Mouse (Mus musculus) liver, embryonic 11.5 days (tissue): ENCODE measurements at regions not wholly inside any gene's neighbourhood (a gene's known extent, or its start where the extent isn't known, plus 50 kb on each side); places are given as distances from the start of the nearest gene placed in this dataset.
"Not testable (repeated sequence)": the region's sequence is repeated elsewhere in the genome, so short reads cannot be mapped to it uniquely, and the experiment has no call there.

Source experiments
- ATAC-seq: fragments of 200-750 bp; cut with Nextera tagmentation; replicated peaks from 2 replicates; pipeline ENCODE4 v1.8.0; 2017; ENCODE audit warnings: moderate number of reproducible peaks, mild to moderate bottlenecking, moderate TSS enrichment, moderate library complexity; ENCODE audit not compliant: low FRiP score
- DNase-seq: peaks from one replicate; pipeline ENCODE4 v3.0.0-alpha.2; 2017; ENCODE audit warnings: low spot score
- H3K27ac ChIP-seq: fragments of 300-500 bp; sonication (generic); 2 replicates; pipeline ENCODE4 v1.5.1; 2014; ENCODE audit warnings: mild to moderate bottlenecking, low read depth, low read length, control low read depth
- H3K27me3 ChIP-seq: fragments of 300-500 bp; sonication (generic); replicated peaks from 2 replicates; pipeline ENCODE4 v1.6.1; 2014; ENCODE audit warnings: low read length, mixed read lengths; ENCODE audit not compliant: control insufficient read depth, insufficient read depth
- H3K36me3 ChIP-seq: fragments of 300-500 bp; sonication (generic); 2 replicates; pipeline ENCODE4 v1.6.1; 2014; ENCODE audit warnings: mild to moderate bottlenecking, low read length, moderate library complexity, mixed read lengths; ENCODE audit not compliant: control insufficient read depth, insufficient read depth
- H3K4me1 ChIP-seq: fragments of 300-500 bp; sonication (generic); replicated peaks from 2 replicates; pipeline ENCODE4 v1.6.1; 2014; ENCODE audit warnings: low read length, mixed read lengths; ENCODE audit not compliant: control insufficient read depth, insufficient read depth
- H3K4me2 ChIP-seq: fragments of 300-500 bp; sonication (generic); 2 replicates; pipeline ENCODE4 v1.6.1; 2014; ENCODE audit warnings: mild to moderate bottlenecking, control low read depth, moderate library complexity
- H3K4me3 ChIP-seq: fragments of 300-500 bp; sonication (generic); 2 replicates; pipeline ENCODE4 v1.5.1; 2014; ENCODE audit warnings: low read depth, low read length, control low read depth
- H3K9ac ChIP-seq: fragments of 300-500 bp; sonication (generic); 2 replicates; pipeline ENCODE4 v1.6.1; 2014; ENCODE audit warnings: low read depth, low read length, control low read depth
- H3K9me3 ChIP-seq: fragments of 300-500 bp; sonication (generic); 2 replicates; pipeline ENCODE4 v1.6.1; 2016; ENCODE audit warnings: low read length, inconsistent platforms, mixed read lengths; ENCODE audit not compliant: control insufficient read depth
- WGBS: fragments of 180-500 bp; shearing (Covaris S2); extraction: QIAGEN DNeasy Blood & Tissue Kit; methylation state at CpG from one replicate; pipeline ENCODE4 v1.1.7; 2014; 5-methylcytosine and 5-hydroxymethylcytosine counted together

DNA sequence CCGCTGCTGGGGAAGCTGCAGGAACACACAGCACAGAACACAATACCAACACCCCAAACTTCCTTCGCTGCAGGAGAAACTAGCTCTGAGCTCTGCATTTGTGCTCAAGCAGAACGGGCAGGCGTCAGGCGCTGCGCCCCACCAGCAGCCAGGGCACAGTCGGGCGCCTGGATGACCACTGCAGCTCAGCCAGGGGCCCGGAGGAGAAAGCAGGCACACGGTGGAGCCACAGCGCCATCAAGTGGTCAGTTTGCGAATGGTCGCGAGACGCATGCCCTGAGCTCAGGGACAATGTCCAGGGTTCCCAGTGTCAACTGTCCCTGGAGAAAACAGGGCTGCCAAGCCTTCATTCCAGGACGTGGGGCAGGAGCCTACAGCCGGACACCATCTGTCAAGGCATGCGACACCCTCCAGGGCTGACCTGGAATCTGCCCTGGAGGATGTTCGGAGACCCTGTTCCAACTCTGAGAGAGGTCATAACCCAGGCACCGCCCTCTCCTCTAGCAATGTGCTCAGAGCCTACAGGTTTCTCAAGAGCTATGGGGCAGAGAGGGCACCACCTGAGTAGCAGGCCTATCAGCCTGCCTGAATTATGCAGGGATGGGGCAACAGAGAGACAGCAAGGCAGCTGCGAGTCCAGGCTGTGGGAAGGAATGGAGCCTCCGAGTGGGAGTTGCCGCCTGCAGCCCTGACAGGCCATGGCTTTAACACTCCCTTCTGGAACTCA is 383.2 kb downstream of the Sox9 start:
- peak; percentile 67 for ATAC-seq
- peaks cover 19% of the 10 kb centered on the region for H3K4me1 ChIP-seq

DNA sequence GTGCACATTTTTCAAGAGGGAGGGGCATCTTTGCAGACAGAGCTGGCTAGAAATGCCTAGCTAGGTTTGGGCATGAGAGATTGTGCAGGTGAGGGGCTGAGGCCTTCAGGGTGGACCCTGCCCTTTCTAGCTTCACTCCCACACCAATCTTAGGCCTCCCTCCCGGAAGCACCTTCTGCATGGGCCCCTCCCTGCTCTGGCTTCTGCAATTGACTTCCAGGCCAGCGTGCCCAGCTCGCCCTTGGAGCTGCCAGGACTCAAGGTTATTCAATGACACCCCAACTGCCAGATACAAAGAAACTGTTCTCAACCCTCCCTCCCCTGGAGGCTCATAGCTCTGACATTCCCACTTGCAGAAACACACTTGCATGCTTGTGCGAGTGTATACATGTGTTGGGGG is 384.5 kb downstream of the Sox9 start:
- no peak overlapping the region for H3K27ac ChIP-seq
- ATAC-seq, result no peak

More for the DNA sequence above, 383.2 kb downstream of the Sox9 start:
- Histone ChIP-seq H3K36me3 (no peaks in the 10 kb centered on the region), H3K9me3 (no peaks in the 10 kb centered on the region), H3K4me2 (peak overlapping the region; percentile 54), H3K9ac (no peak overlapping the region), H3K27ac (no peak overlapping the region), H3K27me3 (no peaks in the 10 kb centered on the region), H3K4me3 (peak overlapping the region; percentile 19; the same call in 1 of the 2 replicates)
- DNase-seq, result peak; percentile 81
- WGBS, result 10% methylated on average over 23 of the region's 23 CpGs

DNA sequence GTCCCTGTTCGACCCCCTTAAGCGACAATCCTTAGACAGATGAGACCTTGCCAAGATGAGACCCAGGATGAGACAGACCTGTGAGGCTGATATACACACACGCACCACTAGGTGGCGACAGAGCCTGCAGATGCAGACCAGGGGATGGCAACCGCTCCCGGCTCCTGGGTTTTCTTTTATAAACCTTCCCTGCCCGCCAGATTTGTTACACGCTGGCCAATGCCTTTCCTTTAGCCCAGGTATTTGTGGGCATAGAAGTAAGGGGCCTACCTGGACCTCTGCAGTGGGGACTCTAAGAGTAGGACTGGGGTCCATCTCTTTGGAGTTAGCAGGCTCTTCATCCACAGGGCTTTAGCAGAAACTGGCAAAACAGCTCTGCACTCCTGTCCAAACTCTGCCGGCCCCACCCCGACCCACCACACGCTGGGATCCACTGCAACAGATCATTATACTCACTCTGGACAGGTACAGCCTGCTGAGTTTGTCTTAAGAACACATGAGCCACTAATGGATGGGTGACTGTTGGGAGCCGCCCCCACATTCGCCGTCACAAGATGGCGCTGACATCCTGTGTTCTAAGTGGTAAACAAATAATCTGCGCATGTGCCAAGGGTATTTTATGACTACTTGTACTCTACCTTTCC is 390.6 kb downstream of the Sox9 start:
- Histone ChIP-seq H3K4me3 (peak overlapping the region; percentile 60), H3K27me3 (no peaks in the 10 kb centered on the region), H3K4me2 (peak overlapping the region; percentile 60), H3K9ac (peak overlapping the region; percentile 62), H3K27ac (peak overlapping the region; percentile 50; the same call in 1 of the 2 replicates), H3K4me1 (peaks cover 13% of the 10 kb centered on the region), H3K36me3 (no peaks in the 10 kb centered on the region), H3K9me3 (no peaks in the 10 kb centered on the region)
- peak; percentile 75 for ATAC-seq
- DNase-seq, result peak; percentile 72
- WGBS, result 24% methylated on average over 15 of the region's 16 CpGs

More for the DNA sequence above, 384.5 kb downstream of the Sox9 start:
- 64% methylated on average over 4 of the region's 4 CpGs for WGBS
- no peaks in the 10 kb centered on the region for H3K36me3 ChIP-seq
- peaks cover 24% of the 10 kb centered on the region for H3K4me1 ChIP-seq
- H3K4me3 ChIP-seq, result no peak overlapping the region
- H3K27me3 ChIP-seq, result no peaks in the 10 kb centered on the region
- H3K9ac ChIP-seq, result no peak overlapping the region
- H3K4me2 ChIP-seq, result no peak overlapping the region
- DNase-seq, result no peak
- H3K9me3 ChIP-seq, result no peaks in the 10 kb centered on the region

DNA sequence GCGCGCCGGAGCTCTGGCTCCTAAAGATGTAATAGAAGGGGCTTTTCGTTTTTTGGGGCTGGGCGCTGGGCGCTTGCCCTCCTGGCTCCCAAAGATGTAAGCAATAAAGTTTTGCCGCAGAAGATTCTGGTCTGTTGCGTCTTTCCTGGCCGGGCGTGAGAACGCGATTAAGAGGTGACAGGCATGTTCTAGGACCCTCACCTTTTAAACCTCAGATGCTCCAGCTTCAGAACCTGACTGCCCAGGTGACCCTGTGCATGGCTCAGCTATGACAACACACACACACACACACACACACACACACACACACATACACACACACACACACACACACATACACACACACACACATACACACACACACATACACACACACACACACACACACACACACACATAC is 391.3 kb downstream of the Sox9 start:
- H3K9me3 ChIP-seq, H3K27me3 ChIP-seq, H3K27ac ChIP-seq, ATAC-seq, H3K9ac ChIP-seq, H3K36me3 ChIP-seq, DNase-seq: not testable (repeated sequence)
- peak overlapping the region; percentile 29 for H3K4me3 ChIP-seq
- H3K4me2 ChIP-seq, result peak overlapping the region; percentile 45
- H3K4me1 ChIP-seq, result peaks cover 13% of the 10 kb centered on the region
- 15% methylated on average over 12 of the region's 12 CpGs for WGBS

DNA sequence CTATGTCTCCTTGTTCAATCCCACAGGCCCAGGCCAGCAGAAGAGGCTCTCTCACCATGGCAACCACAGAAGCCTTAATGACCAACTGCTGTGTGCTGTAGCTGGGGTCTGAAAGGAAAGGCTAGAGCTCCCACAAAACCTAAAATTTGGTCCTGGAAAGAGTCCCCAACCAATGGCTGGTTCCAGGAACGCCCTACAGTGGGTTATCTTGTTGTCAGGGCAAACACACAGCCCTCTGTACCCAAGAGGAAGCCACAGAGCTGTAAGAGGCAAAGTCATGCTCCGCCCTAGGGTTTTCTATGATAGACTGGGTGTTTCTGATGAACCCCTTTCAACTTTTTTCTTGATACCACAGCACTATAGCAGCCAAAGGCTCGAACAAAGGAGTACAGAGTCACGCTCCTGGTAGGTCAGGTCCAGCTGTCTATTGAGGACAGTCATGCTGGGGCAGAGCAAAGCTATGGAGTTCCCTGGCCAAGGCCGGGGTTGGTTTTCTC is 392.0 kb downstream of the Sox9 start:
- DNase-seq (no peak), ATAC-seq (peak; percentile 75)
- Histone ChIP-seq H3K4me2 (no peak overlapping the region), H3K27me3 (no peaks in the 10 kb centered on the region), H3K9me3 (no peaks in the 10 kb centered on the region), H3K4me3 (no peak overlapping the region), H3K36me3 (no peaks in the 10 kb centered on the region), H3K9ac (no peak overlapping the region), H3K27ac (peak overlapping the region; percentile 49; the same call in 1 of the 2 replicates), H3K4me1 (peaks cover 13% of the 10 kb centered on the region)
- 48% methylated on average over 5 of the region's 5 CpGs for WGBS

DNA sequence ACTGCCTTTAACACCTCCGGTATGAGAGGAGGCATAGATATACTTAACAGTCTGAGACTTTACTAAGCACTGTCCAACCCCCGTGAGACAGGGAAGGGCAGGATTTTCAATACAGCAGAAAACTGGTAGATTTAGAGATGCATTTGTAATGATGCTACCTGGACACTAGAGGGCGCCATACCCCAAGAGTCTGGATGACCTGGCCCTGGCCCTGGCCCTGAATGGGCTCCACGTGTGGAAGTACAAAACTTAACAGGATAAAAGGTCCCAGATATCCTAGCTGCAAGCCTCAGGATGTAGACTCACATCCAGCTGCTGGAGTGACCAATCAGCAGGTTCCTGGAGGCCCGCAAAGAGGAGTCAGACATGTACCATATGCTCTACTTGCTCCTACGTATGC is 393.3 kb downstream of the Sox9 start:
- ATAC-seq (no peak), DNase-seq (no peak)
- WGBS, result 36% methylated on average over 6 of the region's 6 CpGs
- Histone ChIP-seq H3K27ac (no peak overlapping the region), H3K4me1 (peaks cover 11% of the 10 kb centered on the region), H3K9me3 (no peaks in the 10 kb centered on the region), H3K9ac (no peak overlapping the region), H3K27me3 (no peaks in the 10 kb centered on the region), H3K4me2 (no peak overlapping the region), H3K4me3 (no peak overlapping the region), H3K36me3 (no peaks in the 10 kb centered on the region)

DNA sequence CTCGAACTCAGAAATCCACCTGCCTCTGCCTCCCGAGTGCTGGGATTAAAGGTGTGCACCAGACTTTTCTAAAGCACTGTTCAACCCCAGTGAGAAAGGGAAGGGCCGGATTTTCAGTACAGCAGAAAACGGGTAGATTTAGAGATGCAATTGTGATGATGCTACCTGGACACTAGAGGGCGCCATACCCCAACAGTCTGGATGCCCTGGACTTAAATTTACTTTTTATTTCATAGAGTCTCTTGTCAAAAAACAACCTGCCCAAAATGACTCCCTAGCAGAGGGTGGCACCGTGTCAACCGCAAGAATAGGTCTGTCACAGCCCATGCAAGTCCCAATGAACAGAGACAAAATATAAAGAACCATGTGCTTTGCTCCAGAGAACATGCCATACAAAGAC is 394.2 kb downstream of the Sox9 start:
- H3K27ac ChIP-seq, result no peak overlapping the region
- DNase-seq (no peak), ATAC-seq (no peak)
- no peak overlapping the region for H3K4me3 ChIP-seq
- no peak overlapping the region for H3K9ac ChIP-seq
- no peaks in the 10 kb centered on the region for H3K36me3 ChIP-seq
- peaks cover 7% of the 10 kb centered on the region for H3K4me1 ChIP-seq
- 20% methylated on average over 7 of the region's 7 CpGs for WGBS
- H3K27me3 ChIP-seq, result no peaks in the 10 kb centered on the region
- no peaks in the 10 kb centered on the region for H3K9me3 ChIP-seq
- no peak overlapping the region for H3K4me2 ChIP-seq

DNA sequence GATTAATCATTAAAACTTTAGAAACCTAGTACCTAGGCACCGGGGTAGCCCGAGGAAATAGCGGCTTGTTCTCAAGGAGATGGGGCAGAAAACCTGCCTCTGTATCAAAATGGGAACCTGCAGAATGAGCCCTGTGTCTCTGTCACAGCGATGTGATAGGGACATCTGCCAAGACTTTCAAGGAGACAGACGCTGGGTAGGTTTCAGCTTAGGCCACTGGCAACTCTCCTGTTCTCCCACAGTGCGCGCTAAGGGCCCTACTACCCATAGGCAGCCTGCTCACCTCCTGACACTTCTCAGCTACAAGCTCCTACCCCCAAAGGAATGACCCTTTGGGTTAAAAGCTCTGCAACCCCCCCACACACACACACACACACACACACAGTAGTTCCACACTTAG is 396.4 kb downstream of the Sox9 start:
- Histone ChIP-seq H3K36me3 (no peaks in the 10 kb centered on the region), H3K4me2 (no peak overlapping the region), H3K4me1 (peaks cover 7% of the 10 kb centered on the region), H3K9ac (no peak overlapping the region), H3K27me3 (no peaks in the 10 kb centered on the region), H3K9me3 (no peaks in the 10 kb centered on the region), H3K4me3 (no peak overlapping the region), H3K27ac (no peak overlapping the region)
- ATAC-seq (no peak), DNase-seq (no peak)
- whole genome bisulfite sequencing, result 73% methylated on average over 7 of the region's 7 CpGs
